Mouse (Mus musculus) WW6 (cell line): ENCODE results near the gene Rad51b.

Source experiments
- DNase-seq: peaks from one replicate; pipeline ENCODE4 v3.0.0-alpha.2; 2013; ENCODE audit warnings: low read depth, low spot score

Gene Rad51b

DNA sequence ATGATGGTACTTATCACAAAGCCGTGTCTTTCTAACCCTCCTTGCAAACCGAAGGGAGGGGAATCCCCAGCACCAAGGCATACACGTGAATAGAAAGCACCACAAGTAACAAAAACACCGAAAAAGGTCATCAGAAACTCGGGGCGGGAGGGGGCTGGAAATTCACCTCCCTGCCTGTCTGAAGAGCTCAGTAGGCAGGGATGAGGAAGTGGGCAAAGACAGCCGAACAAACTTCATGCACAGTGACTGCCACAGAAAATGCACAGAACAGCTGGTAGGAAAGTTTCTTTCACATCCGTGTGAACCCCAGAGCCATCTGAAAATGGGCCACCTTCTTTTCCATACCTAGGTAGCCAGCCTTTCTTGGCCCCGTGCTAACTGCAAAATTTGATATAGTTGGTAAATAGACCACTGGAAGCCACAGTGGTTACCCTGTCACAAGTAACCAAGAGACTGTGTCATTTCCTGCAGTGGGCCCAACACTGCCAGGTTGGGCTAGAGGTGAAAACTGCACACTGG is 349.6 kb downstream of the Rad51b start:
- no peak for DNase-seq

DNA sequence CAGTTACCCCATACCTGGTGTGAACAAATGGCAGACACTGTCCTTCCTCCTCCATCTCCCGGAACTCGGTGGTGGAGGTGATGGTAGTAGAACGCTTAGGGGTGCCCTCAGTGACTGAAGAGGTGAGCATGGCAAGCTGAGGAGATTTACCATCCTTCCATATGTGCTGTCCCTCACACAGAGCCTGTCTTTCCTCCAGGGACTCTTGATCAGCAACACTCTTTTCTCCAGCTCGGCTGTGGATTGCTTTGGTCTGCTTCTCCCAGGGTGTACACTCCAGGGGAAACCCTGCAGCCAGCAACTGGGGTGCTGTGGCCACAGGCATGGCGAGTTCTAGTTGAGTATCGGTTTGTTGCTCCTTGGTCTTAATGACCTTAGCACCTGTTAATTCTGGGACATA is 350.3 kb downstream of the Rad51b start:
- no peak for DNase-seq

DNA sequence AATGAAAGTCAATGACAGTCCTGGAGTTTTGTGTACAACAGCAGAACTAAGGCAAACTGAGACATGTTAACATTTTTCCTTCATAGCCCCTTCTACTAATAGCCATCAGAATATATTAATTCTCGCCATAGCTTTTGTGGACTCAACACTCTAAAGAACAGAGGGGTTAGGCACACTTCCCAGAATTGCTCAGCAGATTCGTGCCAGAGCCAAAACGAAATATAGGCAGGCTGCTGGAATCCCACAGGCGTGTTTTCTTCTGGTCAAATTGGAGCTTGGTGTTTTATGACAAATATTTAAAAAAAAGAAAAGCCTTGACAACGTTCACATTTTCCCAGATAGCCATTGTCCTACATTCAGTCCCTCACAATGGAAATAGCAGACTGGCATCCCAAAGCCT is 350.9 kb downstream of the Rad51b start:
- no peak for DNase-seq

DNA sequence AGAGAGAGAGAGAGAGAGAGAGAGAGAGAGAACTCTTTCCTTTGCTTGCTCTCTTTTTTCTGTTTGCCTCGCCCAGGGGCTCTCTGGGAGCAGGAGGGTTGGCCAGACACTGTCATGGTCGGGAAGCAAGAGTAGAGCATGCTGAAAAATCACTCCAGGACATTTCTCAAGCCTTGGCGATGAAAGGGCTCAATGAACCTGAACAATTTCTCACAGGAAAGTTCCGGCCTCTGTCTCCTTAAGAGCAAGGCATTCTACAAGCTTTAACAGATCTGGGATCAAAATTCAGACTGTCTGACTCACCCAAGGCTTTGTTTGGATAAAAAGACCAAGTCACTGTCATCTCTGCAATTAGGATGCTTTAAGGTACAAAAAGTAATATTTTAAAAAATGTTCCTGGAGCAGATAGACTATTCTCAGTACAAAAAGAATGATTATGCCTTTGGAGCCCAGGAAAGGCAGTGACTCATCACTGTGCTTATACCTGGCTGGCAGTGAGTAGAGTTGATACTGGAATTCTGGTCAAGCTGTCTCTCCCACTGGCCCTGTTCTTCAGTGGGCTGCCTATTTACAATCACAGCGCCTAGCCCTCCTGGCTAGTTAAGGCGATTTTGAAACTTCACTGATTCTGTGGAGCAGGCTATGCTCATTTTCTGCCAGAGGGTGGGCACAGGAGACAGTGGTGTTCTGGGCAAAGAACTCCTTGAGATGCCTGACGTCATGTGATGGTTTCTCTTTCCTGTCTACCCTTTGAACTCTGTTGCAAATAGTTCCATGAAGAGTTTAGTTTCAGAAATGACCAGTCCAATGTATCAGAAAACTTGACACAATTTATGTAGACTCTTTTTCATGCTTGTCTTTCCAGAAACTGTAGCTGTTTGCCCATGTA is 352.0 kb downstream of the Rad51b start:
- no peak for DNase-seq

GRCm38 (mm10) chr12:79649796-79650195 is 352.7 kb downstream of the Rad51b start:
- DNase-seq = no peak

GRCm38 (mm10) chr12:79655138-79655537 is 358.1 kb downstream of the Rad51b start:
- no peak for DNase-seq

DNA sequence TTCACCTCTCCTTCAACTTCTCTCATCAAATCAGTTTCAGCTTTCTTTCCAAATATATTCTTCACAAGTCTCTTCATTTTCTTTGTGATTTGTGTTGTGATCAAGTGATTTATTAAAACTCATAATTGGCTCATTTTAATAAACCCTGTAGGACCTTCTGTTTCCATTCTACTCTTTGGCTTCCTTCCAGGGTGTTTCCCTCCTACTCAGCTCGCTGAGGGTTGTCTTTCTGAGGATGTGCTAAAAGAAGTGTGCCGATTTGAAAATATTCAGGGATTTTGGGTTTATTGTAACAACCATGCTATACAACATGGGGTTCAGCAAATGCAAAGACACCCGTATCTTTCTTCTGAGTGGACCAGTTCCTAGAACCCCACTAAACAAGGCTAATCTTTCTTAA is 361.8 kb downstream of the Rad51b start:
- no peak for DNase-seq

- peak; percentile 5 for DNase-seq
Measured at GRCm38 (mm10) chr12:79661270-79661669, 364.2 kb downstream of the Rad51b start.

- DNase-seq = no peak
Measured at GRCm38 (mm10) chr12:79663131-79663892, 366.2 kb downstream of the Rad51b start.

DNA sequence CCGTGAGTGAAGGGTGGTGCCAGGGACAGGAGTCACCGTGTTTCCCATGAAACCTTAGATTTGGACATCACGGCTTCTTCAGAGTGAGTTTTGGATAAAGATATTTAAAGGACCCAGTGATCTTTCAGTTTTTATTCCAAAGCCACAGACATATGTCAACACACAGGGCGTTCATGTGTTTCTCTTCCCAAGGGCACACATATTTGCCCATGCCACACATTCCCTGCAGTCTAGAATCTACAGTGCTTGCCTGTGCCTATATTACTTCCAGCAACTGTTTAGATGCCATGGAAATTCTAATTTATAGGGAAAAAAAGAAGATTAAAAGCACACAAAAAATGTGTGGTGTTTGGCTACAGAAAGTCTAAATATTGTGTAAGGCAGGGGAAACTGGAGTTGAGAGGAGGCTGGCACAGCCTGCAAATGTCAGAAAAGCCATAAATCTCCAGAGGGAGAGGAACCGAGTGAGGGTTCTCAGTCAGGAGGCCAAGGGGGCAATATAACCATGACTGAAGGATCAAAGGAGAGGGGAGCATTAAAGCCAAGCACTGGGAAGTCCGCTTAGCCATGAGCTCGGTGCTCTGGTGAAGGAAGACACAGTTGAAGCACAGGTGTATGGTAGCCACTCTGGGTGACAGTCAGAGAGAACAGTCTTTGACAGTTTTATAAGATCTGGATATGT is 367.0 kb downstream of the Rad51b start:
- DNase-seq = no peak

DNA sequence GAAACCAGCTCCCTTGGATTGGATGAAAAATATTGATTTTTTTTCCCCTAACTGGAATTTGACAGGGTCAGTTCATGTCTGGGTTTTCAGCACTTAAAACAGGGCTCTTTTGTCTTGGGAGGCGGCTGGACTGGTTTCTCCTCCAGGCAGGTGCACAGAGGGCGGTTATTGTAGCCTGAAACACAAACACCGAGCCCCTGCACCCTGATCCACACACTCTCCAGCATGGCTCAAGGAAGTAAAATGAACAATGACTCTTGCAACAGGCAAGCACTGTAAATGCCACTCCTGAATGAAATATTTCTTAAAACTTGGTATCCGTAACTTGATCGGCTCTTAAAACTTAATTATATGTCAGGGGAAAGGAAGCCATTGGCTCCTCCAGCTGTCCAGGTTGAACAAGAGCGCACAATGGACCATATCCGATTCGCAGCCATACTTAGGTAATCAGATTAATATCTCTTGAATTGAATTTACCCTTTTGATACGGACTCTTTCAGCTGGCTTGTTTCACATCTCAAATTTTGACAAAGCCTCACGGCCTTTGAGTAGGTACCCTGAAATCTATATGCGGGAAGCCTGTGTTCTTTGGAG is 377.9 kb downstream of the Rad51b start:
- DNase-seq = no peak

DNA sequence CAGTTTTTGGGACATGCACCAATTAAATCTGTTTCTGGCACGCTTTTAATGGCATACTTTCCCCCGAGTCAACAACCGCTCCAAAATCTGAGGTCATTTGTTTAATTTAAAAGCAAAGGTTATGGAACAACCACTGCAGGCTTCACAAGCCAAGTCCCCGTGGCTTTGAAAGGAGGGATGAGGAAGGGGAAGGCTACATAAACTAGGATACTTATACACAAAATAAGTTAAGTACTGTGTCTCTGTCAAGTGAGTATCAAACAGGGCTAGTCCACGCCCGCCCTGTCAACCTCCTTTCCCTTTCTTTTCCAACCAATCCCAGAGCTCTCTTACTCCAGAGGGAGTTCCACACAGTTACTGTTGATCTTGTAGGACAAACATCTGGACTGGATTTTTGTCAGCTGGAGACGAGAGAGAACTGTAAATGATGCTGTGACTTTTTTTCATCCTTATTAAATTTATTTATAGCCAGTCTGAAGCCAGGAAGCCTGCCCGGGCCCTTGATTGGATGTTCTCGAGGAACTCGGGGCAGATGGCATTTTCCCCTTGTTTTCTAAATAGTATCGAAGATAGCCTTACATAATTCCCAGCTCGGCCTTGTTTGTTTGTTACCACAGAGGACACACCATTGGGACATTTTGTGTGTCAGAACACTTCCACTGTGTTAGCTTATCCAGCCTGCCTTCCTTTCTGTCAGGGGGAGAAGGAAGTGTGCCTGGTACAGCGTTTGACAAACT is 378.5 kb downstream of the Rad51b start:
- DNase-seq = no peak

DNA sequence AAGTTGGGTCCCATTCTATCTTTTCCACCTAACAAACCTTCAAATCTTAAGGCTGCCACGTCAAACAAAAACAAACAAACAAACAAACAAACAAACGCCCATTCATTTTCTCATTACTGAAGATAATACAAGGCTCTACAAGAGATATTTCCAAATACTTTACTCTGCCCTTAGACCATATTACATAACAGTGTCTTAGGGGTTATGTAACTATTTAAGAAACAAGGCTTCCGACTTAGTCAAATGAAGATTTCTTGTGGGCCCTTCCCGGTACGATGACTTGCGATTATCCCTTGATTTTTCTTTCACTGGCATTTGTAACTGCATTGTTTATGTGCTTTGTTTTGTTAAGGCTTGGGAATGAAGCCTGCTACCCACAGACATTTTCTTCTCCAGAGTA is 379.2 kb downstream of the Rad51b start:
- DNase-seq = no peak

DNA sequence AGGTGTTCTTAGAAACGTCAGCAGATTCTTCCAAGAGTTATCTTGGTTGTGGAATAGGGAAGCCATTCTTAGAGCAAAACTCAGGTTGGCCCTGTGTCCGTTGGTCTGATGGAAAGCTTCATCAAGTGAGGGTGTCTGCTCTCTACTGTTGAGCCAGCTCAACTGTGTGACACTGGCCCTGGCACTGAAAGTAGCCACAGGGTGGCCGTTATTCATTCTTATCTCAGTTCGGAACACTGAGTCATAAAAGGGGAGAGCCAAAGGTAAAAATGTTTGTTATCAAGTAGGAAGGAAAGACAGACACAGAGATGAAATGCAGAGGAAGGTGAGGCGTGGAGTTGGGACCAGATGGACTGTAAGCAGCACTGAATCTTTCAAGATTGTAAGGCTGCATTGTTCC is 379.8 kb downstream of the Rad51b start:
- DNase-seq = no peak

DNA sequence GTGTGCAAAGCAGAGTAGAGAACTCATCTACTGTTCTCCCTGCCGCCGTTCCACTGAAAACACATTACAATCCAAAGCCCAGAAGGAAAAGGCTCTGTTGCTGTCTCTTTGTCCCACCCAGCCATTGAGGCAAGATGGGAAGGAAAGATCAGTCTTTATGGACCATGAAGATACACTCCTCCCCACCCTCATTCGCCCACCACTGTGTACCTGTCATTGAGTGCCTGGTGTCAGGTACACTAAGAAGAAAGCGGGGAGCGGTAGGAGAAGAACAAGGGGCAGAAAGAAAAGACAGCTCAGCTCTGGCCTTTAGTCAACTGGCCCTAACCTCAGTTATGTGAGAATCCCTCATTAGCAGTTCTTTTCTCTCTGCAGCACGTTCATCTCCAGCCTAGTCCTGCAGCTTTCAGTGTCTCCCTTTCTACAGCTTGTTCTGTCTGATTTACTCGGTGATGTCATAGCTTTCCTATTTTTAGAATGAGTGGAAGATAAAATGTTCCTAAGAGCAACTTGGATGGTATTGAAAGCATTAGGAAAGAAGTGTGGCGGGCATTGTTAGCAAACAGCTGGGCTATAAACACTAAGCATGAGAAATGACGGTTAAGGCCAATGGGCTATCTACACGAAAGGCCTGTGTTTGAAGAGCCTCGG is 382.3 kb downstream of the Rad51b start:
- no peak for DNase-seq

DNA sequence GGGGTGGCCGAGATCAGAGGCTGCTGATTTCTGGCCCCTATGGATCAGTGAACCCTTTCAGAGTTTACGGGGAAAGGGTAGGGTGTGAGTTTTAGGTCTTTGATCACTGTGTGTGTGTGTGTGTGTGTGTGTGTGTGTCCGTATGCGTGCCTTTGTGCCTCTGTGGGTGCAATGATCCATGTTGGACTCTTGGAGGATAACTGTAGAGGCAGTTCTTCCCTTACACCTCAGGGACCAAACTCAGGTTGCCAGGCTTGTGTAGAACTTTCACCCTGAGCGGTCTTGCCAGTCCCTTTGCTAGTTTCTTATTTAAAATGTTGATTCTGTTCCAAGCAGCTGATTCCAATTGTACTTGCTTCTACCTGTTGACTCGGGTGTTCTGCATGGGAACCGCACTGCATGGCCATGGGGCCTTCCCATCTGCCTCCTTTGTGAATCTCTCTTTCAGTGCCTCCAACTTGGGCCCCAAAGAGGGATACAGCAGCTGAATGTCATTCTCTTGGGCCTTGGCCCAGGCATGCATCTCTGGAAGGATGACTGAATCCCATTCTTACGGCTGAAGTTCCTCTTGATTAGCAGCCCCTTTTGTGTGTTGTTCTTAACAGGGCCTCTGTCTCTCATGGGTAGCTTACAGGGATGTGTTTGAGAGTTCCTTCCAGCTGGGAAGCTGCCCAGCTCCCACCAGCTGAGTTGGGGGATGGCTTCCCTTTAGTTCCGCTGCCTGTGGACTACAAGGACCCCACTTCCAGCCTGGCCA is 383.0 kb downstream of the Rad51b start:
- no peak for DNase-seq

- no peak for DNase-seq
Measured at GRCm38 (mm10) chr12:79680698-79681072, 383.6 kb downstream of the Rad51b start.

DNA sequence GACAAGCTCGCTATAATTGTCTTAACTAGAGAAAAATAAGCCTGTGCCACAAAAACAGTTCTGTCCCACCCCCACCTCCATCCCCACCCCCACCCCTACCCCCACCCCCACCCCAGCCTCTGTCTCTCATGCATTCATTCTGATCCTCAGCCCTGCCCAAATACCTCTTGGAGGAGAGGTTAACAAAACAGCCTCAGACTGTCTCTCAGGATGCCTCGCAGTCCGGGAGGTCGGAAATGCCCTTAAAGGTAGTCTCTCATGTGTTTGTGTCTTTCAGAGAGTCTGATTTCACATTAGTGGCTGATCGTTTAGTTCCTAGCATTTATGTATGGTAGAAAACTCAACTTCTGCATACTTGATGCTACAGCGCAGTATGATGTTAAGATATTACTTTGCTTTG is 384.5 kb downstream of the Rad51b start:
- DNase-seq = no peak

DNA sequence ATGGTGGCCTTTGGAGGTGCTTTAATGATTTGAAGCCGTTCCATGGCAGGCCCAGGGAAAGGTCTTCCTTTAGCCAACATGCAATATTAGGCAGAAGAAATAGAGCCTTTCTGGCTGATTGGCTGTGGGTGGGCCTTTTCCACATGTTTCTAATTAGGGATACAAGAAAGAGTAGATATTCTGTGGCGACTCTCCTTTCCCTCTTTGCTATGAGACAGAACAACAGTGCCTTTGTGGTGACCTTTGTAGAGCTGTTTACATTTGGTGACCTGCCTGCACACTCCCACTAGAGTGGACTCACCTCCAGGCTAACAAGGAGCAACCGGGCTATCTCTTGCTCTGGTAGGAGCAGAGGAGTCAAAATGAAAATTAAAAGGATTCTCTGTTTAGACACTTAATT is 386.3 kb downstream of the Rad51b start:
- no peak for DNase-seq

DNA sequence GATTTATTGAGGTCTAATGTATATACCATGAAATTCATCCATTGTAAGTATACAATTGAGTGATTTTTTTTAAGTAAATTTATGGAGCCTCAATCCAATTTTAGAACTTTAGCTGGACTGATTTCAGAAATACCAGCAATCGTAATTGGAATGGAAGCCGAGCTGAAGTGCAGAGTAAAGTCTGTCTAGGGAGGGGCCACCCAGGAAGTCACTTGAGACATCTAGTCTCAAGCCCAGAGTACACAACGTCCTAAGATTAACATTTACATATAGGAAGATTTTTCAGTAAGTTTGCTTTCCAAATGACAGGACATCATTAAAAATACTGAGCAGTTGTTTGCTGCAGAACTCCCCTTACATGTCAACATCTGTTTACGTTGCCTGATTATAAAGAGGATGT is 386.7 kb downstream of the Rad51b start:
- DNase-seq = no peak
